Mouse (Mus musculus) right cerebral cortex, adult 18-20 months (tissue): ENCODE results near the gene 1700019D03Rik.
"Not testable (repeated sequence)": the region's sequence is repeated elsewhere in the genome, so short reads cannot be mapped to it uniquely, and the experiment has no call there.

Source experiments
- DNase-seq: peaks from one replicate; pipeline ENCODE4 v3.0.0; 2022; ENCODE audit warnings: mixed read lengths

Gene 1700019D03Rik

DNA sequence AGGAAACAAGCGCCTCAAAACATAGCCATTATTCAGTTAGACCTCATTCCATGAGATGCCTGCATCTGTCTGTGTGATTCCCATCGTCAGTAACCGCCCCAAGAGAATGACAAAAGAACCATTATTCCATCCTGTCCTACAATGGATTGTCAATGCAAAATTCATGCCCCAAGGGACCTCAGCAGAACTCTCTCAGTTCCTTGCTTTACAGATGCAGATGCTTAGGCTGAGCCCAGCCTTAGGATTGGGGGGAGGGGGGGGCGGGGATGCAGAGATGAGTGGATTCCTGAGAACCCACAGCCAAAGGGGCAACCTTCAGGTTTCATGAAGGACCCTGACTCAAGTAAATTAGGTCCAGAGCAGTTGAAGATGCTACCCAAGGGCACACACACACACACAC, 66.4 kb downstream of the 1700019D03Rik start:
- no peak for DNase-seq

DNA sequence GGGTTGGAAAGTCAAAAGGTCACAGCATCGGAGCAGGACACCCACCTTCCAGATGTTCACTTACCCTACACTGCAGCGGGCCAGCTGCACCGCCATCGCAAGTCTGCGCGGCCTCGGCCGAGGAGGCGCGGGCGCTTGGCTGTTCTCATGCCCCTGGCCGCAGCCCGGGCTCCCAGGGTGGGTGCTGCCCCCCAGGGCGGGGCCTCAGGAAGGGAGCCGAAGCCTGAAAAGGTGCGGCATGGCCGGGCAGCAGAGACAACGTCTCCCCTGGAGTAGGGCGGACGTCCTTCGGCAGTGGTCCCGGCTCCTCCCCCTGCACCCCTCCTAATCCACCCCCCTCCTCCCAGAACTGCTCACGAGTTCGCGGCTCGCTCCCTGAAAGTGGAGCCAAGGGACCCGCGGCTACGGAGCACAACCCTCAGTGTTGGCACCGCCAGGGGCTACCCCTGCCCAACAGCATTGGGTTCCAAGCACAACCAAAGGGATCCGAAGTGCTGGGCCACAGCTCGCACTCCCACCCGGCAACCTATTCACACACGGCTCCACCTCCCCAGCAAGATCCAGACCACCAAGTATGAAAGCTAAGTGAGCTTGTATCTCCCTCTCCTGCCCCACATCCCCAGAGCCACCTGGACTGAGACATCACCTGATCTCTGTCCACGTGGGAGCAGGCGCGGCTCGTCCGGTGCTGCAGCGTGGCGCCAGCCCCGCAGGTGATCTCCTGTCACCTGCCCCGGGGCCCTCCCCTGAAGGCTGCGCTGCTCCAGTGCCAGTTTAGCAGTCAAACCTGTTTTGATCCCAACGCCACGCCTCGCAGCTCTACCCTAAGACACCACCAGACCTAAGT, 67.2 kb downstream of the 1700019D03Rik start:
- peak; percentile 14 for DNase-seq

- DNase-seq = peak; percentile 26
Observed at GRCm38 (mm10) chr1:52952143-52952542, 67.8 kb downstream of the 1700019D03Rik start.

DNA sequence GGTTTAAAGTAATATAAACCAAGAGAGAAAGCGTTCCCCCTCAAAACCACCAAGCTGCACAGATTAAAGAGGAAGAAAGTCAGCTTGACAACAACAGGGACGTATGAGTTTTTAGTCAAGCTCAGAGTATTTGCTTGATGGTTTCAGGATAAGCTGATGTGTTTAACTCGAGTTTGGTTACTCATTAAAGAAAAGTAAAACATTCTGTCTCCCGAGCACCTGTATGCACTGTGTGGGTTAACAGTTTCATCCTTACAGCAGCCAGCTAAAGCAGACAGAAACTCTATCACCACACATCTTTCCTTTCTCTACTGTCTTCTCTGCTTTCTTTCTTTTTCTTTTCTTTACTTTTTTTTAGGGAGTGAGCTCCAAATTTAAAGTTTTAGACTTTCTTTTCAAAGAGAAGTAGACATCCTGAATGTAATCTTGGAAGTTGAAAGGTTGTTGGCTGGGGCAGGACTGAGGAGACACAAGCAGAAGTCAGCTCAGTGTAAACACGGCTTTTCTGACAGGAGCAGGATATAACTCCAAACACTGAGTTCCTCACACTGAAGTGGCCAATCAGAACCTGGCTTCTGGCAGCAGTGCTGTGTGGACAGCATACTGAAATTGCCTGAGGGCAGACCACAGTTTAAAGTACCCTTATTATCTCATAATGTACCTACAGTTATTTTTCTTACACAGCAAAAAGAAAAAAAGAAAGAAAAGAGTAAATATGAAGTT, 68.7 kb downstream of the 1700019D03Rik start:
- DNase-seq = no peak

GRCm38 (mm10) chr1:52947895-52948294, 72.1 kb downstream of the 1700019D03Rik start:
- no peak for DNase-seq

- no peak for DNase-seq
Observed at GRCm38 (mm10) chr1:52939021-52939420, 81.0 kb downstream of the 1700019D03Rik start.

GRCm38 (mm10) chr1:52934494-52934893, 85.5 kb downstream of the 1700019D03Rik start:
- no peak for DNase-seq

DNA sequence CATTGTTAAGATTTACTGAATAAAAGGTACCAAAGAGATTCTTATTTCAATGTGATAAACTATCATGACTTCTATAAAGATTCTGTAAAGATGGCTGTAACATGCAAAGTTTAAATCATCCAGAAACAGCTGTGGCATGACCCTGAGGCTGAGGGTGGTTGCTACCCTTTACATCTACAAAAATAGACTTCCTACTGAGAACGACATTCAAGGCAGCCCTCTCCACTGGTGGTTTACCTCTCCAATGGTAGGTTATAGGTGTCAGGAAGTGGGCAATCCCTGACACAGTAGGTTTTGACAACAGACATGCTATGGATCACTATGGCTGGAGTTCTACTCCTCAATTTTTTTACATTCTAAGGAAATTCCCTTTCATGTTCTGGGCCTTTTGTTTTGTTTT, 95.5 kb downstream of the 1700019D03Rik start:
- not testable (repeated sequence) for DNase-seq

GRCm38 (mm10) chr1:52918897-52919296, 101.1 kb downstream of the 1700019D03Rik start:
- DNase-seq = not testable (repeated sequence)

DNA sequence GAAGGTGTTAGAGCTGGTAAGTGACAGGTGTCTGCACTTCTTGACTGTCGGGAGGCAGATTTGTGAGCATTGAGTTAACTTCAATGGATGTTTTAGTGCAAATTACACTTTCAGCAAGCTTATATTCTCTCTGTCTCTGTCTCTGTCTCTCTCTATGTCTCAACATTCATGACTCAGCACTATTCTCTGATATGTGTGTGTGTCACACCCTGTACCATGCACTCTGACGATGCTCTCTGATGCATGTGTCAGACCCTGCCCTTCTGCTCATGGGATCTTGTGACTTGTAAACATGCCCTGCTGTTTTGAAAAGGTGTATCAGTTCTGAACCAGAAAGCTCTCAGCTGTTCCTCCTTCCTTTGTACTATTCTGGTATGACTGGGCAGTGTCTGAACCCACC, 103.3 kb downstream of the 1700019D03Rik start:
- DNase-seq = no peak

DNA sequence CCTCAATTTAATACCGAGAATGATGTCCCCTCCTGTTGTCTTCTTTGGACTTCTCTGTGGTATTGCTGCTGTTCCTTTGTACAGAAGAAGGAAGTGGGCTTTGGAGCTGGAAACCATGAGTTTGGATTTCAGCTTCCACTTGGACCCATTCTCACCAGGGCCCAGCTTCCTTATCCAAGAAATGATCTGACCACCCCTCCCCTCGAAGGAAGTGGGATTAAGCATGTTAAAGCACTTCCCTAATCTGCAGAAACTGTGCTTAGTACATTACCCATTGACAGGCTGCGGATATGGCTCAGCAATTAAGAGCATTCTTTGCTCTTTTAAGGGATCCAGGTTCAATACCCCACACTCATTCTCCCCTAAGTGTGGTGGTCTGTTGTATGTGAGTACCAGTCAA, 110.2 kb downstream of the 1700019D03Rik start:
- no peak for DNase-seq

DNA sequence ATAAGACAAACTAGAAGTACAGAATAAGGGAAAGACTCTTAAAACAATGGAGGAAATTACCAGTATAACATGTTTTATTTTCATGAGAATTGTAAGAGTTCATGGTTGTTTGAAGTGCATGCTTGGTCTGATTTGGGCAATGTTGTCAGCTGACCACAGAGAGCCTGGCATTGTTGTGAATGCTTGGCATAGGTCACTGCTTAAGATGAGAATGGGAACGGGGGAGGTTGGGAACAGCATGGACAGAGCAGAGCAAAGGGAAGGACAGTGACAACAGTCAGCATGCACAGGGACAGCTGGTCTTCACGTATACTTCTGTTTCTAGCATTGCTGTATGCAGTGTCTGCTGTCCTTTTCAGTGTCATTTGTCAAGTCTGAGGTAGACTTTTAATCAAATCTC, 135.8 kb downstream of the 1700019D03Rik start:
- no peak for DNase-seq
